Mouse (Mus musculus): Measurements from ENCODE around the gene Tor1aip2.

- TF ChIP-seq ZNF384 (IDR thresholded peaks at IDR 0.05; ENCODE audit: low read depth, low read length) (no peak), CHD2 (IDR thresholded peaks at IDR 0.05; ENCODE audit: low read depth, low read length) (no peak), HCFC1 (IDR thresholded peaks at IDR 0.05; ENCODE audit: borderline replicate concordance, insufficient read depth, low read length) (no peak), MAFK (IDR thresholded peaks at IDR 0.05; ENCODE audit: insufficient read depth, low read depth, low read length) (no peak), ZC3H11A (IDR thresholded peaks at IDR 0.05; ENCODE audit: borderline replicate concordance, low read depth, low read length) (no peak)
Observed at GRCm38 (mm10) chr1:156074575-156074974, 39.4 kb downstream of the Tor1aip2 start.

Data from ES-E14 (cell line).